Mouse (Mus musculus): ENCODE results near the gene Idh3b. TPM values are rescaled to one million over a fixed set of nuclear protein-coding genes. Genes with fewer than 3 reads are reported as not detected.

Gene Idh3b
- total RNA-seq, 2 experiments from 2014 or later: 365 to 419 TPM

- no peak for DNase-seq
Measured at GRCm38 (mm10) chr2:130265520-130265919, 18.8 kb downstream of the Idh3b start.

- no peak for DNase-seq
Measured at GRCm38 (mm10) chr2:130262398-130262797, 21.9 kb downstream of the Idh3b start.

- DNase-seq: no peak
Measured at GRCm38 (mm10) chr2:130261914-130262313, 22.4 kb downstream of the Idh3b start.

GRCm38 (mm10) chr2:130260822-130261221 is 23.5 kb downstream of the Idh3b start:
- no peak for DNase-seq

GRCm38 (mm10) chr2:130256762-130257161 is 27.6 kb downstream of the Idh3b start:
- no peak for DNase-seq

GRCm38 (mm10) chr2:130248226-130248625 is 36.1 kb downstream of the Idh3b start:
- no peak for DNase-seq

GRCm38 (mm10) chr2:130246912-130247311 is 37.4 kb downstream of the Idh3b start:
- DNase-seq: no peak

Other genes starting within 250 kb of the Idh3b start
- gene Tgm6, start 172.1 kb downstream of the Idh3b start, total RNA-seq (2021): not detected
- 100 to 1,000 TPM; 155 to 170 TPM for gene Snrpb, start 105.1 kb downstream of the Idh3b start, total RNA-seq (2021)
- gene Tmc2, start 89.4 kb downstream of the Idh3b start, total RNA-seq (2021): not detected
- 10 to 100 TPM; 46.8 to 54.5 TPM for gene Nop56, start 10.1 kb downstream of the Idh3b start, total RNA-seq (2021)
- gene Ebf4, start 10.6 kb upstream of the Idh3b start, total RNA-seq (2021): 1 to 10 TPM; 1.5 to 1.9 TPM
- 10 to 100 TPM; 17.5 to 19.8 TPM for gene Cpxm1, start 113.0 kb upstream of the Idh3b start, total RNA-seq (2021)
- not detected for gene Gm28372, start 120.7 kb upstream of the Idh3b start, total RNA-seq (2021)
- gene 1700020A23Rik, start 120.7 kb upstream of the Idh3b start, total RNA-seq (2021): not detected
- gene Tmem239, start 121.9 kb upstream of the Idh3b start, total RNA-seq (2021): not detected
- 10 to 100 TPM; 23.0 to 25.9 TPM for gene Vps16, start 139.8 kb upstream of the Idh3b start, total RNA-seq (2021)
- 1 to 10 TPM; 4.7 to 7.7 TPM for gene Pced1a, start 140.2 kb upstream of the Idh3b start, total RNA-seq (2021)
- 10 to 100 TPM; 42.2 to 49.9 TPM for gene Ptpra, start 165.7 kb upstream of the Idh3b start, total RNA-seq (2021)